Mouse (Mus musculus): ENCODE data around the gene Ddx10.
"Not testable (repeated sequence)": the region's sequence is repeated elsewhere in the genome, so short reads cannot be mapped to it uniquely, and the experiment has no call there.

Ddx10 gene

GRCm38 (mm10) chr9:53247516-53247915, 337 bp downstream of the Ddx10 start:
- POLR2A ChIA-PET = interaction anchor here in 3 of 4 experiments (0.5 to 3.3 kb wide), 22 partner anchors 10 to 422 kb away, joined by 3 to 19 read pairs (median 4); partner anchors contain the start of genes 4930550C14Rik (in 1 of the 3), Acat1 (in 1 of the 3), Atm (in 1 of the 3) and Cul5 (in 1 of the 3)
- CTCF ChIA-PET = interaction anchor here in 1 of 4 experiments (0.8 kb wide), 1 partner anchor 129 kb away, joined by 3 read pairs; no protein-coding TSS in a partner anchor

GRCm38 (mm10) chr9:53218181-53218580, 29.7 kb downstream of the Ddx10 start:
- POLR2A ChIA-PET = interaction anchor here in 1 of 4 experiments (0.6 to 0.7 kb wide), 2 partner anchors 32 to 53 kb away, joined by 3 read pairs; no protein-coding TSS in a partner anchor
- CTCF ChIA-PET = no interaction called here

- POLR2A ChIA-PET = no interaction called here
- CTCF ChIA-PET = no interaction called here
Observed at GRCm38 (mm10) chr9:53208283-53208682, 39.6 kb downstream of the Ddx10 start.

- ChIA-PET CTCF (interaction anchor here in 3 of 4 experiments (0.6 to 1.2 kb wide), 4 partner anchors 30 to 236 kb away, joined by 3 to 4 read pairs (median 3); no protein-coding TSS in a partner anchor), POLR2A (no interaction called here)
Observed at GRCm38 (mm10) chr9:53174590-53174989, 73.3 kb downstream of the Ddx10 start.

GRCm38 (mm10) chr9:53173258-53173657, 74.6 kb downstream of the Ddx10 start:
- ChIA-PET POLR2A (no interaction called here), CTCF (interaction anchor here in 3 of 4 experiments (0.6 kb wide), 3 partner anchors 45 to 1004 kb away, joined by 3 read pairs; no protein-coding TSS in a partner anchor)

GRCm38 (mm10) chr9:53144266-53144665, 103.6 kb downstream of the Ddx10 start:
- POLR2A ChIA-PET = interaction anchor here in 1 of 4 experiments (0.7 to 1.2 kb wide), 3 partner anchors 21 to 521 kb away, joined by 3 read pairs; no protein-coding TSS in a partner anchor
- CTCF ChIA-PET = interaction anchor here (0.5 to 1.5 kb wide), 17 partner anchors 8 to 846 kb away, joined by 3 to 6 read pairs (median 3); no protein-coding TSS in a partner anchor

- CTCF ChIA-PET = interaction anchor here in 2 of 4 experiments (1.2 to 1.5 kb wide), 3 partner anchors 9 to 648 kb away, joined by 3 to 5 read pairs (median 4); no protein-coding TSS in a partner anchor
- POLR2A ChIA-PET = no interaction called here
Observed at GRCm38 (mm10) chr9:53143508-53143907, 104.3 kb downstream of the Ddx10 start.

- POLR2A ChIA-PET, CTCF ChIA-PET: not testable (repeated sequence)
Observed at GRCm38 (mm10) chr9:53142424-53142823, 105.4 kb downstream of the Ddx10 start.

GRCm38 (mm10) chr9:53140610-53141165, 107.2 kb downstream of the Ddx10 start:
- CTCF ChIA-PET = no interaction called here
- POLR2A ChIA-PET = no interaction called here

GRCm38 (mm10) chr9:53132826-53133225, 115.0 kb downstream of the Ddx10 start:
- ChIA-PET POLR2A (no interaction called here), CTCF (no interaction called here)

GRCm38 (mm10) chr9:53130460-53130859, 117.4 kb downstream of the Ddx10 start:
- ChIA-PET CTCF (no interaction called here), POLR2A (no interaction called here)

GRCm38 (mm10) chr9:53101103-53101502, 146.8 kb downstream of the Ddx10 start:
- CTCF ChIA-PET = no interaction called here
- POLR2A ChIA-PET = no interaction called here

- ChIA-PET POLR2A (interaction anchor here in 1 of 4 experiments (1.6 kb wide), 1 partner anchor 10 kb away, joined by 3 read pairs; no protein-coding TSS in a partner anchor), CTCF (no interaction called here)
Observed at GRCm38 (mm10) chr9:53095319-53096165, 152.3 kb downstream of the Ddx10 start.

- CTCF ChIA-PET = no interaction called here
- POLR2A ChIA-PET = interaction anchor here in 1 of 4 experiments (1.6 kb wide), 1 partner anchor 9 kb away, joined by 3 read pairs; no protein-coding TSS in a partner anchor
Observed at GRCm38 (mm10) chr9:53094536-53094935, 153.3 kb downstream of the Ddx10 start.

- POLR2A ChIA-PET = interaction anchor here in 1 of 4 experiments (1.2 kb wide), 1 partner anchor 16 kb away, joined by 4 read pairs; no protein-coding TSS in a partner anchor
- CTCF ChIA-PET = no interaction called here
Observed at GRCm38 (mm10) chr9:53077626-53078025, 170.2 kb downstream of the Ddx10 start.

GRCm38 (mm10) chr9:53075931-53076330, 171.9 kb downstream of the Ddx10 start:
- CTCF ChIA-PET = no interaction called here

GRCm38 (mm10) chr9:53074443-53074842, 173.4 kb downstream of the Ddx10 start:
- POLR2A ChIA-PET = no interaction called here
- CTCF ChIA-PET = no interaction called here

More at GRCm38 (mm10) chr9:53075931-53076330, 171.9 kb downstream of the Ddx10 start:
- POLR2A ChIA-PET = no interaction called here

- ChIA-PET CTCF (no interaction called here), POLR2A (no interaction called here)
Observed at GRCm38 (mm10) chr9:53073576-53074112, 174.2 kb downstream of the Ddx10 start.

GRCm38 (mm10) chr9:53072088-53072487, 175.8 kb downstream of the Ddx10 start:
- ChIA-PET POLR2A (no interaction called here), CTCF (interaction anchor here in 1 of 4 experiments (0.5 kb wide), 1 partner anchor 774 kb away, joined by 8 read pairs; no protein-coding TSS in a partner anchor)

Data from embryonic stem cell, embryonic (primary cell).